Mouse (Mus musculus): ENCODE measurements around the gene Fancd2.

The Fancd2 gene

GRCm38 (mm10) chr6:113530932-113531839 lies at the start of gene Fancd2, which contains the start of gene Emc3:
Gene Fancd2, plus strand, starts transcription at chr6:113531682.
Gene Emc3, minus strand, starts transcription at chr6:113531652.
- in situ Hi-C loops (cut with MboI; ENCODE audit: low sequenced_read_pairs): no loop called here

- in situ Hi-C loops (cut with MboI; ENCODE audit: low sequenced_read_pairs): no loop called here
These were observed 48.9 kb upstream of the Fancd2 start for GRCm38 (mm10) chr6:113482477-113483099.

DNA sequence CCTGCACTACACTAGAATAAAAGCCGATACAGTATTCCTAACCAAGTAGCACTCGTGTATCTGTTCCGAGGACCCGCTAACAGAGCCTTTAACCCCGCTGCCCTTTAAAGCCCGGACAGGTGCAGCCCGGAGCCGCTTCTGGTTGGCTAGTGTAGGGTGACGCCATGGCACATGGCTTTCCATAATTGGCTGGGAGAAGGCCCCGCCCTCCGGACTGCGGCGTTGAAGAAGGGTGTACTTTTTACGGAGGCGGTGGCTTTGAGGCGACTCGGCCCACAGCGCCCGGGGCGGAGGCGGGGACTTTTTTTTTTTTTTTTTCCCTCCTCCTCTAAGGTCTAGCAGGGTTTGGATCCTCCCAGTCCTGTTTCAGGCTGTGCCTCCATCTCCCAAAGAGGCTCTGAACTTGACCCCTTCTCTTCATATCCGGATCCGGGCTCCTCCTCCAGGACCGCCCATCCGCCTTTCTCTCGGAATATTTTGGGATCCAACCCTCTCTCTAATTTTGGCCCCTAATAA lies 48.3 kb upstream of the Fancd2 start, which contains the start of gene Creld1:
Gene Creld1 (plus strand): TSS at position 198 of the 516 bp plus-strand sequence.
- in situ Hi-C loops (cut with MboI; ENCODE audit: low sequenced_read_pairs): no loop called here

GRCm38 (mm10) chr6:113483729-113484128 lies 47.8 kb upstream of the Fancd2 start:
- in situ Hi-C loops (cut with MboI; ENCODE audit: low sequenced_read_pairs): no loop called here

- in situ Hi-C loops (cut with MboI; ENCODE audit: low sequenced_read_pairs): no loop called here
These were observed 44.3 kb upstream of the Fancd2 start for GRCm38 (mm10) chr6:113487125-113487576.

DNA sequence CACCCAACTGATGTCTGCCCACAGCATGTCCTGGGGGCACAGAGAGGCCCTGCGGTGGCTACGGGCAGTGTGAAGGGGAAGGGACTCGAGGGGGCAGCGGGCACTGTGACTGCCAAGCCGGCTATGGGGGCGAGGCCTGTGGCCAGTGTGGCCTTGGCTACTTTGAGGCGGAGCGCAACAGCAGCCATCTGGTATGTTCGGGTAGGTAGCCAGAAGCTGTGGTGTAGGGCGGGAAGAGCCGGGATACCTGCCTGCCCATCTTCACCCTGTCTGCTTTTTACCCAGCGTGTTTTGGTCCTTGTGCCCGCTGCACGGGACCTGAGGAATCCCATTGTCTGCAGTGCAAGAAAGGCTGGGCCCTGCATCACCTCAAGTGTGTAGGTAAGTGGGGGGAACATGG lies 42.1 kb upstream of the Fancd2 start:
- in situ Hi-C loops (cut with MboI; ENCODE audit: low sequenced_read_pairs): no loop called here

DNA sequence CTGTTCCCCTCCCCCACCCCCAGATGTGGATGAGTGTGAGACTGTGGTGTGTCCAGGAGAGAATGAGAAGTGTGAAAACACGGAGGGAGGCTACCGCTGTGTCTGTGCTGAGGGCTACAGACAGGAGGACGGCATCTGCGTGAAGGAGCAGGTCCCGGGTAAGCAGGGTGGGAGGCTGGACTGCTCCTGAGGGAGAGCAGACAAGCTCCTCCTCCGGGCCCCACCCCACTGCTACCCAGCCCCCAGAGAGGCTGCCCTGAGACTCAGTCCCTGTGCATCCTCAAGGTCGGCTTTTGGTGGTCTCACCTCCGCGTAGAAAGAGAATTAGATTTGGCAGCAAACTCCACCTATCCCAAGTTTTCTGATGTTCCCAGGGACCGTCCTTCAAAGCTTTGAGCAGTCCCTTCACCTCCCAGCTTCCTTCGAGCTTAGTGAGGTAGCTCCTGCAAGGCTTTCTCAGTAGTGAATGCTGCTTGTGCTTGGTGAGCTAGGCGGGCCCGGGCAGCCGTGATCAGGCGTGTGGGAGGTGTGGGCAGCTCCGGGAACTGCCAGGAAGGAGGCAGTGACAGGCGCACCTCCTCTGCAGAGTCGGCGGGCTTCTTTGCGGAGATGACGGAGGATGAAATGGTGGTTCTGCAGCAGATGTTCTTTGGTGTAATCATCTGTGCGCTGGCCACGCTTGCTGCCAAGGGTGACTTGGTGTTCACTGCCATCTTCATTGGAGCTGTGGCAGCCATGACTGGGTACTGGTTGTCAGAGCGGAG lies 39.2 kb upstream of the Fancd2 start:
- in situ Hi-C loops (cut with MboI; ENCODE audit: low sequenced_read_pairs): no loop called here

DNA sequence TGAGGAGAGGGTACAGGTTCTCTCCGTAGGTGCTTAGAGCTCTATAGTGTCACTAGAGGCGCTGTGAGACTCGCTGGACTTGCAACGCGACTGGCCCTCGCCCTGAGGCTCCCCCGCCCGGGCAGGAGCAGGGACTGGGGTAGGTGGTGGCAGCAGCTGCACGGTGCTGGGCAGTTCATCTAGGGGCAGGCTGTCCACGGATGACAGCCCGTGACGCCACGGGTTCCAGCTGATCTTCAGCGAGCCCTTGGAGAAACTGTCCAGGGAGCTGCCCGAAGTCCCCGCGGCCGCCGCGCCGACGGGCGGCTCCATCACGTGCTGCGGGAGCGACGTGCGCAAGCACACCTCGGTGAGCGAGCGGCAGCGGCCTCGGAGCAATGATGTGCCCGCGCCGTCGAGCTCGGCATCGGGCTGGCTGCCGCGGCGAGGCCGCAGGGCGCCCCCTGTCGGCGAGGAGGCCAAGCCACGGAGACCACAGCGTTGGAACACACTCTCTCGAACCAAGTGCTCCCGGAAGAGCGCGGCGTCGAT lies 37.2 kb upstream of the Fancd2 start:
- in situ Hi-C loops (cut with MboI; ENCODE audit: low sequenced_read_pairs): no loop called here

DNA sequence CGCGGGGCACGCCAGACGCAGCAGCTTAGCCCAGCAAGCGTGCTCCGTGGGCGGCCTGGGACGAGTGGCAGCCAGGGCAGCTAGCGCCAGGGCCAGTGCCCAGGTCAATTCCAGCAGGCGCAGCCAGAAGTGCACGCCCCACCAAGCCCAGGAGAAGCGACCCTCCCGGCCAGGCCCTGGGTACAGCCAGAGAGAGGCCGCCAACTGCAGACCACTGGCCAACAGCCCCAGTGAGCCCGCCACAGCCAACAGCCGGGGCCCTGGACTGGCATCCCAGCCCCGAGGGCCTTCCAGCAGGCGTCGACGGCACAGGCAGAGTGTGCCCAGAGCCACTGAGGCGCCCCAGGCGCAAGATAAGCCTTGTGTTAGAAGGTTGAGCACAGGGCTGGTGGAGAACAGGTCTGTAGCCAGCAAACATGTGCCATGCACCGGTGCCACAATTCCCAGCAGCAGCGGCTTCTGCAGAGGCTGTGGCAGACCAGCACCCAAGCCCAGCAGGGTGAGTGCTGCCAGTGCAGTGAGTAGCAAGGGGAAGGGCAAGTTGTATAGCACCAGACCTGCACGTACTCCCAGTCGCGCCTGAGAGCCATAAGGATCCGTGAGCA lies 36.3 kb upstream of the Fancd2 start:
- in situ Hi-C loops (cut with MboI; ENCODE audit: low sequenced_read_pairs): no loop called here

- in situ Hi-C loops (cut with MboI; ENCODE audit: low sequenced_read_pairs): no loop called here
These were observed 32.1 kb upstream of the Fancd2 start for GRCm38 (mm10) chr6:113499346-113499745.

DNA sequence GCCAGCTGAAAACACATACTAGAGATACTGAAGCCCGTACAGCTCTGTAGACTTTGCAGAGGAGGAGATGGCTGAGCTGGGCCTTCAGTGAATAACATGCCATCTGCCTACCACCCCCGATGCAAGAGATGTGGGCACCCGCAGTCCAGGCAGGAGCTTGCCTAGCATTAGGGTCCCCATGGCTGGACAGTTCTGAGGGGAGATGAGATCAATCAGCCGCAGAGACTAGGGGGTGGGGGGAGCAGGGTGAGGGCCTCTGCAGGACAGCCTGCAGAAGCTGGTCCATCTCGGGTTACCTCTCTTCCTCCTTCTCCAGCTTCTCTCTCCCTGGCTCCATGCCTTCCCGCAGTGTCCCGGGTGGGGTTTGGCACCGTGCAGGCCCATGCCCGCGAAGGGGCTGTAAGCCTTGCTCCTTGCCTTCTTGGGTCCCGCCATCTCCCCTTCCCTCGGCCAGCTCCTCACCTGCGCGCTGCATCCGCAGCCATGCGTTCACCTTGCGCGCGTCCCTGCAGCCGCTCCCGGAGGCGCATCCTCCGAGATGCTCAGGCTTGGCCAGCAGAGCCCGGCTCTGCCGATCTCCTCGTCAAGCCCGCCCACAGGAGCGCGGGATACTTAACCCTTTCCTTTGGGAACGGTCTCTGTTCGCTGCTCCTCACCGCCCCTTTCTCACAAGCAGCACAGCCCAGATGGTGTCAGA lies 29.9 kb upstream of the Fancd2 start, which contains the start of gene Prrt3:
Gene Prrt3 (minus strand): TSS at position 544 of the 697 bp plus-strand sequence.
- in situ Hi-C loops (cut with MboI; ENCODE audit: low sequenced_read_pairs): no loop called here

GRCm38 (mm10) chr6:113502801-113503200 lies 28.7 kb upstream of the Fancd2 start:
- in situ Hi-C loops (cut with MboI; ENCODE audit: low sequenced_read_pairs): no loop called here

DNA sequence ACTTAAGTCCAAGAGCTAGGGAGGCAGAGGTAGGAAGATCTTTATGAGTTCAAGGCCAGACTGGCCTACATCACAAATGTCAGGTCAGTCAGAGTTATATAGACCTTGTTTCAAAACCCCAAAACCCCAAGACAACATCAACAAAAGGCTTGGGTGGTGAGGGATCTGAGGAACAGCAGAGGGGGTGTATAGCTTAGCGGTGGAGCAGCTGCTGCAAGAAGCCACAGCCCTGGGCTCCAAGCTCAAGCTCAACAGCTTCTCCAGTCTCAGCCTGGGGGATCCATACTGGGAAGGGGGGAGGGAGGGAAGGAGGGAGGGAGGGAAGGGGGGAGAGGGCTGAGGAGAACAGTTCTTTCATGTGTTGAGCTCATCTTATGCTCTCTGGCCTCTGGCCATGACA lies 25.8 kb upstream of the Fancd2 start:
- in situ Hi-C loops (cut with MboI; ENCODE audit: low sequenced_read_pairs): no loop called here

- in situ Hi-C loops (cut with MboI; ENCODE audit: low sequenced_read_pairs): no loop called here
These were observed 24.4 kb upstream of the Fancd2 start for GRCm38 (mm10) chr6:113507130-113507529.

DNA sequence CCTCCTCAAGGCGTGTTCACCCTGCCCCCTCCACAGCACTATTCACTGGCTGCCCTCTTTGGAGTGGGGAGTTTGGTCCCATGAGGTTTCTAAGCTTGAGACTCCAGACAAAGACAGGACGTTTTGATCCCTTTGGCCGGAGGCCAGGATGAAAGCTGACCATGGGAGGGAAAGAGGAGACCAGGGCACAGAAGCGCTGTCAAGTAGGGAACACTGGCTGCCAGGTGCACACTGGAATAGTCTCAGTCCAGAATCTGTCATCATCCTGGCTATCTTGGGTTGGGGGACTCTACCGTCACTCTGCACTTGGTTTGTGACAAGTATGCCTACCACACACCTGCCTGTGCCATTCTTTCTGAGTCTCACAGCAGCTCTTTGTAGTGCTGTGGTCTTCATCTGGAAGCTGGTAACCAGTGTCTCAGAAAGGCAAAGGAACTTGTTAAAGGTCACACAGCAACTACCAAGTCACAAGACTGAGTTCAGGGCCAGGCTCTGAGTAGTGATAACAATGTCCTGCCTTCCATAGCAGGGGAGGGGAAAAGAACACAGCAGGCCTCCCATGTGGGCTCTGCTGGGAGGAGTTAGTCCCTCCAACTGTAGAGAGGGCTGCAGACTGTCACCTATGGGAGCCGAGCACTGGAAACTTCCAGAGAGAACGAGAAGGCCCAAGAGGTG lies 23.1 kb upstream of the Fancd2 start:
- in situ Hi-C loops (cut with MboI; ENCODE audit: low sequenced_read_pairs): no loop called here

- in situ Hi-C loops (cut with MboI; ENCODE audit: low sequenced_read_pairs): no loop called here
These were observed 22.6 kb upstream of the Fancd2 start for GRCm38 (mm10) chr6:113508947-113509280.

- in situ Hi-C loops (cut with MboI; ENCODE audit: low sequenced_read_pairs): no loop called here
These were observed 17.5 kb upstream of the Fancd2 start for GRCm38 (mm10) chr6:113513944-113514343.

DNA sequence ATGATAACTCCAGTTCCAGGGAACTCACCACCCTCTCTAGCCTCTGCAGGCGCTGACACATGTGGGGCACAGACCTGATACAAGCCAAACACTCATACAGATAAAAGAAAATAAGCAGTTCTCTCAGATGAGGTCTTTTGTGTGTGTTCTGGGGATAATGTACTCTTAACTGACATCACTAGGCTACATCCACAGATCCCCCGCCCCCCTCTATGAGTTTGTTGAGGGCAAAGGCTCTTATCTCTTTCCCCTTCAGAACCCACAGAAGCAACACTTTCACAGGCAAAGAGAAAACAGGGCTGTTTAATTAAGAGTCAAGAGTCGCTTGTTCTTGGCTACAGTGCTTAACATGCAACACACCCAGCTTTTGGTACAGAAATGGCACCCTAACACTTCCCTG lies 16.9 kb upstream of the Fancd2 start:
- in situ Hi-C loops (cut with MboI; ENCODE audit: low sequenced_read_pairs): no loop called here

DNA sequence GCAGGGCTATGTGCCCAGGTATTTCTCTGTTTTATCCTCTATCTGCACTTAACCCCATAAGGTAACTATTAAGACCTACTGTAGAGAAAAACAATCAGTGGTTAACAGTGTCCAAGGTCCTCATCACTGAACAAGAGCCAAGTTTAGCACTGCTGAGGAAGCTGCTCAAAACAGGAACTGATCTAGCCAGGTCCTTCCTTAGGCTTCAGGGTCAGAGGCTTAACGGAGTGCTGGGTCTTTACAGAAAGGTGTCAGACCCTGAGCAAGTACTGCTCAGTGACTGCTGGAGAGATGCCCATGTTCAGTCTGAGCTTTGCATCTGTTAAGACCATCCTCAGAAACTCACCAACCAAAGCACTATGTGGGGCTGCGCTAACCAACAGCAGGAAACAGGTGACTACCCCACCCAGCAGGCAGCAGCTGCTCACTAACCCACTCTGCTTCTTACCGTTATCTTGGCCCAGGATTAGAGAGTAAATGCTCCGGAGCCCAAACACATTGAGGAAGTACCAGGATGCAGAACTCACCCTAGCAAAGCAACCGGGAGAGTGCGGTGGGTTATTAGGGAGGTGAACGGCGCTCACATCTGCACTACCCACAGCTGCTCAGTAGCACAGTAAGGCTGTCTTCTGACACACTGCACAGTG lies 13.9 kb upstream of the Fancd2 start:
- in situ Hi-C loops (cut with MboI; ENCODE audit: low sequenced_read_pairs): no loop called here

Measured in CH12F3 (cell line).